Mouse (Mus musculus) midbrain, embryonic 13.5 days (tissue): ENCODE measurements around the gene Tdrd12. TPM values are rescaled to one million over a fixed set of nuclear protein-coding genes. Genes with fewer than 3 reads are reported as not detected.
"Not testable (repeated sequence)": the region's sequence is repeated elsewhere in the genome, so short reads cannot be mapped to it uniquely, and the experiment has no call there.

Experiments used
- ATAC-seq: fragments of 200-750 bp; cut with Nextera tagmentation; 2 replicates; pipeline ENCODE4 v1.8.0; 2017; ENCODE audit warnings: mild to moderate bottlenecking, moderate TSS enrichment, moderate library complexity
- H3K27ac ChIP-seq: fragments of 300-500 bp; sonication (generic); 2 replicates; pipeline ENCODE4 v1.5.1; 2015; ENCODE audit warnings: inconsistent platforms, mild to moderate bottlenecking, moderate library complexity
- H3K27me3 ChIP-seq: fragments of 300-500 bp; sonication (generic); 2 replicates; pipeline ENCODE4 v1.6.1; 2015; ENCODE audit warnings: mild to moderate bottlenecking, inconsistent platforms
- H3K36me3 ChIP-seq: fragments of 300-500 bp; sonication (generic); 2 replicates; pipeline ENCODE4 v1.6.1; 2015; ENCODE audit warnings: mild to moderate bottlenecking, inconsistent platforms
- H3K4me1 ChIP-seq: fragments of 300-500 bp; sonication (generic); replicated peaks from 2 replicates; pipeline ENCODE4 v1.6.1; 2015; ENCODE audit warnings: inconsistent platforms
- H3K4me2 ChIP-seq: fragments of 300-500 bp; sonication (generic); replicated peaks from 2 replicates; pipeline ENCODE4 v1.6.1; 2015; ENCODE audit warnings: moderate library complexity, mild to moderate bottlenecking, inconsistent platforms
- H3K4me3 ChIP-seq: fragments of 300-500 bp; sonication (generic); replicated peaks from 2 replicates; pipeline ENCODE4 v1.5.1; 2015; ENCODE audit warnings: mild to moderate bottlenecking, inconsistent platforms
- H3K9ac ChIP-seq: fragments of 300-500 bp; sonication (generic); replicated peaks from 2 replicates; pipeline ENCODE4 v1.6.1; 2015; ENCODE audit warnings: mild to moderate bottlenecking, inconsistent platforms
- H3K9me3 ChIP-seq: fragments of 300-500 bp; sonication (generic); 2 replicates; pipeline ENCODE4 v1.6.1; 2016; ENCODE audit warnings: mild to moderate bottlenecking, inconsistent platforms
- WGBS: fragments of 180-500 bp; shearing (Covaris S2); methylation state at CpG from one replicate; pipeline ENCODE4 v1.1.7; 2015; 5-methylcytosine and 5-hydroxymethylcytosine counted together
- polyA plus RNA-seq: library from polyadenylated mRNA; unstranded; fragments of >200 nt; fragmentation: Nextera tagmentation; extraction: Ambion mirVana; gene quantifications from 2 replicates; pipeline ENCODE4 v1.2.1, GENCODE M21; 2015

The Tdrd12 gene
- polyA plus RNA-seq, 1 experiment from 2014 or later, result 0.34 TPM

DNA sequence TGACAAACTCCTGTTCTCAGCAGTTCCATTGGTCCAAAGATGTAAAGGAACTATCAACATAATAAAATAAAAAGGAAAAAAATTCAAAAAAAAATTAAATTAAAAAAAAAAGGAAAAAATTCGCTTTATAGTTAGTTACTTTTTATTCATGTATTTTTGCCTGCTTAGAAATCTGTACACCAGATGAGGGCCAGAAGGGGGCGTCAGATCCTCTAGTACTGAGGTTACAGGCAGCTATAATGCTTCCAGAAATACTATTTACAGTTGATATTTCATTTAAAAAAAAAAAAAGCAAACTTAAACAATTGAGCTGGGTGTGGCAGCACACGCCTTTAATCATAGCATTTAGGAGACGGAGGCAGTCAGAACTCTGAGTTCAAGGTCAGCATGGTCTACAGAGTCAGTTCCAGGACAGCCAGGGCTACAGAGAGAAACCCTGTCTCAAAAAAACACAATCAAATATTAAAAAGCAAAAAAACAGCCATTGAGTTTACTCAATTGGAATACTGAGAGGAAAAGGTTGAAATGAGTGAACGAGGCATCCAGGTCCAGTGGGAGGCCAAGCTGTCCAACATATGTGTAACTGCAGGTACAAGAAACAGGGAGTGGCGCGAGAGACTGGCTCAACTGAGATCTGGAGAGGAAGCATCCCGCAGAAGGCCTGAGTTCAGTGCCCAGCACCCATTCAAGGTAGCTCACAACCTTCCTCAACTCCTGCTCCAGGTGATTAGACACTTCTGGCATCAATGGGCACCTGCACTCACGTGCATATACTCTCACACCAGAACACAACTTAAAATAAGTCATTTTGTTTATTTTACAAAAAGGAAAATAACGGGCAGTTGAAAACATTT, 16.4 kb upstream of the Tdrd12 start:
- Histone ChIP-seq H3K36me3 (peaks cover 20% of the 10 kb centered on the region), H3K4me1 (peaks cover 14% of the 10 kb centered on the region), H3K4me3 (peak overlapping the region; percentile 52), H3K9me3 (no peaks in the 10 kb centered on the region), H3K9ac (no peak overlapping the region), H3K27ac (no peak overlapping the region), H3K27me3 (no peaks in the 10 kb centered on the region), H3K4me2 (peak overlapping the region; percentile 81)
- WGBS, result 67% methylated on average over 10 of the region's 10 CpGs
- ATAC-seq, result no peak

DNA sequence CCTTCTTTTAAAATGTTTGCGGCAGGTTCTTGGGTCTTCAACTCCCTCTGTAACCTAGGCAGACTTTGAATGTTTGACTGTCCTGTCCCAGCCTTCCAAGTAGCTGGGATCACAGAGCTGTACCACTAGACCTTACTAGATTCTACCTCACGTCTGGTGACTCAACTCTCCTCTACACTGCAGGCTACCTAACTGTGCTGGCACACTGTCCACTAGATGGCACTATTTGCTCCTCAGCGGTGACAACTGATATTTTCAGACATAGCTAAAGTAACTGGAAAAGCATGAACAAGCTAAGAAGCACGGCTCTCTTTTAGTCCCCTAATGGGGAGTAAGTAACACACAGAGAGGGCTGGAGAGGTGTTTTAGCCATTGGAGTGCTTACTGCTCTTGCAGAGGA, 8.3 kb upstream of the Tdrd12 start:
- WGBS, result 28% methylated on average over 4 of the region's 4 CpGs
- no peaks in the 10 kb centered on the region for H3K27me3 ChIP-seq
- no peaks in the 10 kb centered on the region for H3K4me1 ChIP-seq
- H3K4me3 ChIP-seq, result no peak overlapping the region
- peaks cover 29% of the 10 kb centered on the region for H3K36me3 ChIP-seq
- ATAC-seq, result peak; percentile 58; the same call in 1 of the 2 replicates
- H3K27ac ChIP-seq, result no peak overlapping the region
- no peak overlapping the region for H3K4me2 ChIP-seq
- no peak overlapping the region for H3K9ac ChIP-seq
- no peaks in the 10 kb centered on the region for H3K9me3 ChIP-seq

DNA sequence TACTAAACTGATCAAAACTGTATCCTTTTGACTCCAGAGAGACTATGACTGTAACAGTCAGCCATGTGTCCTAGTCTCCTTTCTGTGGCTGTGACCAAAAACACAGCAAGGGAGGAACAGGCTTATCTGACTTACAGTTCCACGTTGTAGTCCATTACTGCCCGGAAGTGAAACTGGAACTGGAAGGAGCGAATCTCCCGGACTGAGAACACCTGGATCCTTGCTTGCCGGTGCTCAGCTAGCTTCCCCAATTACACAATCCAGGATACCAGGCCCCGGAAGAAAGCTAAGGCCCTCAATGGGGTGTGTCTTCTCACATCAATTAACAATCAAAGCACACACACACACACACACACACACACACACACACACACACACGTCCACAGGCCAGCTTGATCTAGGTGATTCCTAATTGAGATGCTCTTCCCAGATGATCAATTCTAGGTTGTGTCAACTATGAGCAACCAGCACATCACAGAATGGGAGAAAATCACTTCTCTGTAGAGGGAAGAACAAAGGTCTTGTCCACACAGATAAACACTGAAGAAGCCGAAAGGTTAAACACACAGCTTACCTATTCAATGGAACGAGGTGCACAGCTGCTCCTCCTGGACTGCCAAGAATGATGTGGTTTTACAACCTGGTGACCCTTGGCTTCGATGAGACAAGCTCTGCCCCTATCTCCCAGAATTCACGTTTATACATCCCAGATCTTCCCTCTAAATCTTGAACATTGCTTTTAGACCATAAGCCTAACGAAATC, 1.6 kb downstream of the Tdrd12 start:
- H3K36me3 ChIP-seq, result no peaks in the 10 kb centered on the region
- no peaks in the 10 kb centered on the region for H3K4me1 ChIP-seq
- H3K9me3 ChIP-seq, result no peaks in the 10 kb centered on the region
- H3K4me2 ChIP-seq, result no peak overlapping the region
- H3K27ac ChIP-seq, result no peak overlapping the region
- no peak overlapping the region for H3K9ac ChIP-seq
- H3K4me3 ChIP-seq, result no peak overlapping the region
- H3K27me3 ChIP-seq, result no peaks in the 10 kb centered on the region
- no peak for ATAC-seq
- WGBS, result 85% methylated on average over 12 of the region's 12 CpGs

DNA sequence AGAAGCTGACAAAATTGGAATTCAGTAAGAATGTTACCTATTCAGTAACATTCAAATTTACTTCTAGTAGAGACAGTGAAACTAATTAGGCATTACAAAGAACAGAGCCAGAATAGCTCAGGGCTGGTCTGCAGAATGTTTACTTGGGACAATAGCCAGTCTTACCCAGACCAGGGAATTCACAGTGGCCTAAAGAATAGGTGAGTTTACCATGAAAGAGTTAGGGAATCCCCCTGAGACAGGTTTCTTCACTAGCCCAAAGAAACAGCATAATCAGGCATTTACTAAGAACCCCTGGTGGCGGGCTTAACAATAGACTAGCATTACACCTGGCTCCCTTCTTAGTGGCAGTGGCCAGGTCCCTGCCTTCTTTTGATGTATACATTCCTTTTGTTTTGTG, 7.0 kb downstream of the Tdrd12 start:
- not testable (repeated sequence) for H3K27ac ChIP-seq, ATAC-seq, H3K27me3 ChIP-seq, H3K4me3 ChIP-seq, H3K4me2 ChIP-seq, H3K9ac ChIP-seq, H3K9me3 ChIP-seq, H3K4me1 ChIP-seq, H3K36me3 ChIP-seq
- WGBS, result 29% methylated on average over 1 of the region's 1 CpGs

DNA sequence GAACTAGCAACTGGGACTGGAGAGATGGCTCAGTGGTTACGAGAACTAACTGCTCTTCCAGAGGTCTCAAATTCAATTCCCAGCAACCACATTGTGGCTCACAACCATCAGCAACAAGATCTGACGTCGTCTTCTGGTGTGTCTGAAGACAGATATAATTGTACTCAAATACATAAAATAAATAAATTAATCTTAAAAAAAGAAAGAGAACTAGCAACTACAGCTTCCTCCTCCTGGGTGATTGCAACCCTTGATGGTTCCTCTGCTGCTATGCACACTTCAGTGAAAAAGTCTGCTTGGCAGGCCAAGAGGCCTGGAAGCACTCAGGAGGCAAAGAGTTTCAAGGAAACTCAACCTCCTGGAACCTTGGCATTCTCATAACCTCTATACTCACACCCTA, 7.5 kb downstream of the Tdrd12 start:
- H3K27me3 ChIP-seq, result no peaks in the 10 kb centered on the region
- no peaks in the 10 kb centered on the region for H3K4me1 ChIP-seq
- no peak overlapping the region for H3K4me2 ChIP-seq
- no peak for ATAC-seq
- H3K9ac ChIP-seq, result no peak overlapping the region
- H3K4me3 ChIP-seq, result no peak overlapping the region
- WGBS, result 81% methylated on average over 3 of the region's 3 CpGs
- H3K36me3 ChIP-seq, result no peaks in the 10 kb centered on the region
- H3K27ac ChIP-seq, result no peak overlapping the region
- no peaks in the 10 kb centered on the region for H3K9me3 ChIP-seq

DNA sequence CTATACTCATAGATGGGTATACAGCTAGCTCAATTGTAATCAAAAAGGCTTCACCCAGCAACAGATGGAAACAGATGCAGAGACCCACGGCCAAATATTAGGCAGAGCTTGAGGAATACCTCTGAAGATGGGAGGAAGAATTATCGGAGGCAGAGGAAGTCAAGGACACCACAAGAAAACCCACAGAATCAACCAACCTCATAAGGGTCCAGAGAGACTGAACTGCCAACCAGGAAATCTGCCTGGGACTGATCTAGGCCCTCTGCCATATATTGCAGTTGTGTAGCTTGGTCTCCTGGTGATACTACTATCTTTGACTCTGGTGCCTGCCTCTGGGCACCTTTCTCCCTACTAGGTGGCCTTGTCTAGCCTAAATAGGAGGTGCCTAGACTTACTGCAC, 10.8 kb downstream of the Tdrd12 start:
- Histone ChIP-seq H3K4me3 (no peak overlapping the region), H3K4me1 (no peaks in the 10 kb centered on the region), H3K36me3 (no peaks in the 10 kb centered on the region), H3K9ac (no peak overlapping the region), H3K9me3 (no peaks in the 10 kb centered on the region), H3K4me2 (no peak overlapping the region), H3K27me3 (no peaks in the 10 kb centered on the region), H3K27ac (no peak overlapping the region)
- WGBS, result 78% methylated on average over 2 of the region's 2 CpGs
- no peak for ATAC-seq

DNA sequence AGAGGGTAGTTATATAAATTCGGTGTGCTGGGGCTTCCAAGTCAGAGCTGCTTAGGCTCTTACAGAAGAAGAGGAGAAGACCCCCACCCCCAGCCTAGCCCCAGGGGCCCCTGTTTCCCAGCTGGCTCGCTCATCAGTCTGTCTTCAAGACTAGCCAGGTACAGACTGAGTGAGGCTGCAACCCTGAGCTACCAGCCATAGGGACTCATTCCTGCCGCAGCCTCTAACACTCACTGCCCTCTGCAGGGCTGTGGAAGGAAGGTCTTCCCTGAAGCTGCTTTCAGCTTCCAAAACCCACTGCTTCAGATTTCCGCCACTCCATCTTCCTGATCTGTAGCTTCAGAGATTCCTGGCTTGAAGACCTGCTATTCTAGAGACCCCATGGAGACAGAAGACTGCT, 35.5 kb downstream of the Tdrd12 start:
- Histone ChIP-seq H3K27me3 (no peaks in the 10 kb centered on the region), H3K36me3 (no peaks in the 10 kb centered on the region), H3K9ac (no peak overlapping the region), H3K4me3 (no peak overlapping the region), H3K4me1 (no peaks in the 10 kb centered on the region), H3K27ac (no peak overlapping the region), H3K9me3 (no peaks in the 10 kb centered on the region), H3K4me2 (no peak overlapping the region)
- no peak for ATAC-seq
- 32% methylated on average over 4 of the region's 4 CpGs for WGBS

DNA sequence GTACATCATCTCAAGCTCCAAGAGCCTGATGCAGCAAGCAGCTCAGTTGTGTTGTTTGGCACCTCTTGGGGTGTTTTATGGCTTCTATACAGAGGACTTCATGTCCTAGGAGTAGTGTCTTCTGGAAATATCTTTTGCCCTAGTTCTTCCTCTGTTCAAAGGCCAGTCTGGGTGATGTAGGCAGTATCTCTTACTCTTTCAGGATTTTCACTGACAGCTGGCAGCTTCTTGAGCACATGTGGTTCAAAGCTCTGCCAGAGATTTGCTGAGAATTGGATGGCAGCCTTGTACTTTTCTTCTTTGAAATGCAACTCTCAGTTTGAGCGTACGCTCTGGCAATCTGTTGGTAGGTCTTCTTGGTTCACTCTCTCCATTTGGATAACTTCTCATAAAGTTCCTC, 40.0 kb downstream of the Tdrd12 start:
- H3K36me3 ChIP-seq, result no peaks in the 10 kb centered on the region
- ATAC-seq, result no peak
- no peaks in the 10 kb centered on the region for H3K9me3 ChIP-seq
- H3K4me3 ChIP-seq, result no peak overlapping the region
- no peaks in the 10 kb centered on the region for H3K4me1 ChIP-seq
- H3K4me2 ChIP-seq, result no peak overlapping the region
- no peak overlapping the region for H3K9ac ChIP-seq
- WGBS, result 98% methylated on average over 2 of the region's 2 CpGs
- H3K27ac ChIP-seq, result no peak overlapping the region
- H3K27me3 ChIP-seq, result no peaks in the 10 kb centered on the region

DNA sequence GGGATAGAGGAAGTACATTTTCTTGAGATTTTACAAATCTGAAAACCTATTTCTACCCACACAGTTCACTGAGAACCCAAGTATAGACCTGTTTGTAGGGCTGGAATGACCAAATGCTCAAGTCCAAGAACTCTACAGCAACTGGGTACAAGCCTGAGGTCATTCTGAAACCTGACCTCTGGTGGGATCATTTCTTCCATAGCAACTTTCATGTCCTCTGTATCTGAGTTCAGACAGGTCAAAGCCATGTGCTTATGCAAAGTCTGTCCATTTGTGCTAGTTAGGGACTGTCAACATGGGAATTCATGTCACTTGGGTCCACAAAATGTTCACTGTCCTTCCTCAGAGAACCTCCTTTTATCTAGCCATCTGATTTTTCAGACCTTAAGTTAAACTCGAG, 46.5 kb downstream of the Tdrd12 start:
- H3K27me3 ChIP-seq, result no peaks in the 10 kb centered on the region
- ATAC-seq, result no peak

DNA sequence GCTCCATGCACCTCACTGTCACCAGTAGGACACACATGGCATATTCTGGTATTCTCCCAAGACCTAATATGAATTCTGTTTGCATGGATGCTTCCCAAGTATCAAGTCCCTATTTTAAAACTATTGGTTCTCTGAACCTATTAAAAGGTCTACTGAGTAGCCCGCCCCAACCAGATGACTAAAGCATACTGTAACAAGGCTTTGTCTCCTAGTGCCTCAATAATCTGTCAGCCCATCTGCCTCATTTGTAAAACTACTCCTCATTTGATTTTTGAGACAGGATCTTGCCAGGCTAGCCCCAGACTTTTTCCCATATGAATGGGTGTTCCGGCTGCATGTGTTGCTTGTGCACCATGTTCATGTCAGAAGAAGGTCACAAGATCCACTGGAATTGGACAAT, 47.4 kb downstream of the Tdrd12 start:
- WGBS, result 95% methylated on average over 2 of the region's 2 CpGs
- Histone ChIP-seq H3K27me3 (no peaks in the 10 kb centered on the region), H3K4me1 (no peaks in the 10 kb centered on the region), H3K4me3 (no peak overlapping the region), H3K36me3 (no peaks in the 10 kb centered on the region), H3K9ac (no peak overlapping the region), H3K9me3 (no peaks in the 10 kb centered on the region), H3K4me2 (no peak overlapping the region), H3K27ac (no peak overlapping the region)
- ATAC-seq, result no peak

More for the DNA sequence above, 46.5 kb downstream of the Tdrd12 start:
- Histone ChIP-seq H3K36me3 (no peaks in the 10 kb centered on the region), H3K27ac (no peak overlapping the region), H3K4me1 (no peaks in the 10 kb centered on the region), H3K4me2 (no peak overlapping the region), H3K9ac (no peak overlapping the region), H3K4me3 (no peak overlapping the region), H3K9me3 (no peaks in the 10 kb centered on the region)
- 78% methylated on average over 1 of the region's 1 CpGs for WGBS

DNA sequence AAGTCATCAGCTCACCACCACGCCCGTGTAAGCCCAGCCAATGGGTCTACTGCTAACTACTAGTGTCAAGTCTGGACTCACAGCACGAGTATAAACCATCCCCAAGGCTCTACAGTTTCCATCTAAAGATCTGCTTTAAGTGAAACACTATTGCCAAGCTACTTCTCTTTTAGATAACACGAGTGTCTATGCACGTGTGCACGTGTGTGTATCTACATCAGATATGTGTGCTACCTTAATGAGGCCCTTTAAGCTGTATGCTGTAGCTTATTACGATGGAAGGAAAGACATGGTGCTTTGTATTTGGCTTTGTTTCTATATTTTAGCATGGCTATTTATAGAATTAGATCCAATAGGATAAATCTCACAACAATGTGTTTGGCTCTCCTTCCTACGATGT, 51.0 kb downstream of the Tdrd12 start:
- Histone ChIP-seq H3K4me2 (no peak overlapping the region), H3K27me3 (no peaks in the 10 kb centered on the region), H3K4me1 (no peaks in the 10 kb centered on the region), H3K9me3 (no peaks in the 10 kb centered on the region), H3K27ac (no peak overlapping the region), H3K36me3 (no peaks in the 10 kb centered on the region), H3K4me3 (no peak overlapping the region), H3K9ac (no peak overlapping the region)
- no peak for ATAC-seq
- 86% methylated on average over 8 of the region's 8 CpGs for WGBS

DNA sequence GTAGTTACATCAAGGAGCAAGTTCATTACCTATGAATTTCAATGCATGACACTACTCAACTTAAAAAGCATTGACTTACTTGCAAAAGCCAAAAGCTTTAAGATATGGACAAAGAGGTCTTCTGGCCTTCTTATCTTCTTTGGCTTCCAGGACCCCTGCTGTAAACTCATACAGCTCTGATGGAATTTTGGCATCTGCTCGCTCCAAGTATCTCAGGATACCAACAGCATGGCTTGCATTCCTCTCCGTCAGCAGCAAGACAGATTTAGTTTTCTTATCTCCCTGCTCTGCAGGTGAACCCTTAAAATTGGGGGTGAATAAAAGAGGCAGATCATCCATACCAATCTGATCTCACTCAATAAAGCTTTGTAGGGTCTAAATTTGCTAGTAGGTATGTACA, 52.4 kb downstream of the Tdrd12 start:
- no peak overlapping the region for H3K9ac ChIP-seq
- no peaks in the 10 kb centered on the region for H3K27me3 ChIP-seq
- H3K4me3 ChIP-seq, result no peak overlapping the region
- ATAC-seq, result no peak
- no peaks in the 10 kb centered on the region for H3K4me1 ChIP-seq
- H3K4me2 ChIP-seq, result no peak overlapping the region
- WGBS, result 81% methylated on average over 2 of the region's 2 CpGs
- no peak overlapping the region for H3K27ac ChIP-seq
- H3K36me3 ChIP-seq, result no peaks in the 10 kb centered on the region
- no peaks in the 10 kb centered on the region for H3K9me3 ChIP-seq
